In genomic region chr19:3946715-3947114, GRCm38 (mm10) we compare ENCODE assay signal across 9 mouse cellular contexts. TPM values are rescaled to one million over a fixed set of nuclear protein-coding genes. Genes with fewer than 3 reads are reported as not detected.
DNase-seq lines count a peak whose midpoint lies in the region; ATAC-seq and TF ChIP-seq lines count a peak whose summit lies in the region.
"Had no signal": no experiment of that assay in that cellular context is flagged by ENCODE, and none has a peak within 500 bp of the region (broad histone marks: within the 10 kb centered on the region; RNA-seq: fewer than 3 reads in every experiment).

No protein-coding gene starts in this region.

- 17% methylated on average over 2 of the region's 2 CpGs for WGBS in liver, embryonic 14.5 days (ENCODE audit: insufficient replicate concordance)
- 24% methylated on average over 2 of the region's 2 CpGs for WGBS in neural tube, embryonic 14.5 days
- 59% methylated on average over 2 of the region's 2 CpGs for WGBS in thymus, adult 2 months

- H3K27ac ChIP-seq in gastrocnemius, adult 2 months: no peak overlapping the region
- no peak overlapping the region for H3K27ac ChIP-seq in liver, embryonic 14.5 days
- H3K27ac ChIP-seq in neural tube, embryonic 14.5 days (ENCODE audit: low read depth, low read length): no peak overlapping the region
- H3K27ac ChIP-seq in thymus, adult 2 months (ENCODE audit: control insufficient read depth, insufficient read depth, low read length): no peak overlapping the region

- H3K36me3 ChIP-seq in G1E (replicated peaks): no peaks in the 10 kb centered on the region
- H3K36me3 ChIP-seq in liver, embryonic 14.5 days (replicated peaks; ENCODE audit: control insufficient read depth, insufficient read depth, low read depth): no peaks in the 10 kb centered on the region
- no peaks in the 10 kb centered on the region for H3K36me3 ChIP-seq in neural tube, embryonic 14.5 days (ENCODE audit: control insufficient read depth, insufficient read depth, low read length)
- H3K36me3 ChIP-seq in thymus, adult 2 months (ENCODE audit: control insufficient read depth, insufficient read depth, low read length): no peaks in the 10 kb centered on the region

- peak; percentile 74 for TF ChIP-seq CTCF in G1E (IDR thresholded peaks at IDR 0.05; ENCODE audit: low read depth, low read length)
- TF ChIP-seq CTCF in gastrocnemius, adult 2 months (IDR thresholded peaks at IDR 0.05): no peak; the same call in none of the 2 replicates
- peak; percentile 94 for TF ChIP-seq CTCF in liver, embryonic 14.5 days (IDR thresholded peaks at IDR 0.05; ENCODE audit: low read depth)
- TF ChIP-seq CTCF in thymus, adult 2 months (IDR thresholded peaks at IDR 0.05; ENCODE audit: borderline replicate concordance, control insufficient read depth, extremely low read depth, insufficient read depth, low read length, poor library complexity): peak; percentile 67; the same call in 1 of the 2 replicates

- TF ChIP-seq EP300 in liver, embryonic 14.5 days (IDR thresholded peaks at IDR 0.05; ENCODE audit: low read depth): no peak

- H3K4me3 ChIP-seq in G1E (ENCODE audit: low read depth, low read length): no peak overlapping the region
- H3K4me3 ChIP-seq in gastrocnemius, adult 2 months: no peak overlapping the region
- no peak overlapping the region for H3K4me3 ChIP-seq in liver, embryonic 14.5 days (ENCODE audit: insufficient read depth in 1 of 2, low read depth in 2 of 2, low read length in 2 of 2)
- H3K4me3 ChIP-seq in neural tube, embryonic 14.5 days (ENCODE audit: low read depth, low read length): no peak overlapping the region
- no peak overlapping the region for H3K4me3 ChIP-seq in thymus, adult 2 months (ENCODE audit: control insufficient read depth, insufficient read depth, low read length)

- H3K4me1 ChIP-seq in G1E (ENCODE audit: insufficient read depth, low read depth, low read length): peaks cover 11% of the 10 kb centered on the region
- H3K4me1 ChIP-seq in liver, embryonic 14.5 days (replicated peaks; ENCODE audit: control insufficient read depth in 2 of 2, insufficient read depth in 2 of 2, low read length in 1 of 2): peaks cover 0 to 13% of the 10 kb centered on the region in 2 experiments; a peak in 2 of 4 replicates
- no peaks in the 10 kb centered on the region for H3K4me1 ChIP-seq in neural tube, embryonic 14.5 days (ENCODE audit: control insufficient read depth, insufficient read depth, low read length)
- H3K4me1 ChIP-seq in thymus, adult 2 months (replicated peaks; ENCODE audit: control insufficient read depth, insufficient read depth, low read length): peaks cover 15% of the 10 kb centered on the region

- H3K9me3 ChIP-seq in G1E (replicated peaks): no peaks in the 10 kb centered on the region
- no peaks in the 10 kb centered on the region for H3K9me3 ChIP-seq in liver, embryonic 14.5 days (ENCODE audit: control insufficient read depth, low read length)
- H3K9me3 ChIP-seq in neural tube, embryonic 14.5 days (ENCODE audit: control insufficient read depth, low read length): no peaks in the 10 kb centered on the region

- ATAC-seq in G1E (ENCODE audit: extremely low read depth, insufficient number of reproducible peaks, low FRiP score, poor library complexity, severe bottlenecking): peak; percentile 40
- ATAC-seq in liver, embryonic 14.5 days (ENCODE audit: insufficient read depth): no peak
- peak; percentile 83; the same call in 1 of the 2 replicates for ATAC-seq in neural tube, embryonic 14.5 days (ENCODE audit: low read depth)

- H3K27me3 ChIP-seq in G1E (ENCODE audit: insufficient read depth, low read length): peaks cover 31% of the 10 kb centered on the region
- H3K27me3 ChIP-seq in liver, embryonic 14.5 days (ENCODE audit: control insufficient read depth, insufficient read depth, low read length): no peaks in the 10 kb centered on the region
- H3K27me3 ChIP-seq in neural tube, embryonic 14.5 days (ENCODE audit: control insufficient read depth, insufficient read depth, low read length): no peaks in the 10 kb centered on the region
- H3K27me3 ChIP-seq in thymus, adult 2 months (ENCODE audit: control insufficient read depth, insufficient read depth, low read length): no peaks in the 10 kb centered on the region

- no peak overlapping the region for H3K4me2 ChIP-seq in liver, embryonic 14.5 days (ENCODE audit: low read depth)
- H3K4me2 ChIP-seq in neural tube, embryonic 14.5 days (ENCODE audit: low read depth, low read length): no peak overlapping the region

- intact Hi-C loops in gastrocnemius, adult 2 months (cut with DNase I): loop anchor here (2.0 kb wide), 3 partner anchors 34 to 104 kb away; partner anchors contain the start of gene Ndufv1

- no peak overlapping the region for H3K9ac ChIP-seq in liver, embryonic 14.5 days (replicated peaks)
- no peak overlapping the region for H3K9ac ChIP-seq in neural tube, embryonic 14.5 days (replicated peaks; ENCODE audit: low read depth, low read length)

- no peak for TF ChIP-seq POLR2A in thymus, adult 2 months (IDR thresholded peaks at IDR 0.05; ENCODE audit: control insufficient read depth, extremely low read depth, insufficient read depth, low read length, poor library complexity)

- DNase-seq in A20 (ENCODE audit: low read depth, low spot score) (peak; percentile 69), G1E (ENCODE audit: low spot score) (peak; percentile 58)
- peak; percentile 69 to 82 for DNase-seq in cerebellum, postnatal 25 days
- DNase-seq in gastrocnemius, adult 2 months: peak; percentile 72
- peak; percentile 89 for DNase-seq in kidney, adult 9 months
- DNase-seq in liver, embryonic 14.5 days (ENCODE audit: low read depth in 3 of 3, low spot score in 3 of 3): no peak
- peak; percentile 76 for DNase-seq in thymus, adult 2 months

RNA-seq across cellular contexts. Expression of gene Unc93b1, which starts 11.7 kb away (rescaled TPM):
- total RNA-seq in G1E (2014; fragmentation: Nextera tagmentation): 0.53 TPM in 1 of 2 replicates, not detected in the other
- total RNA-seq in G1E (2017): 0.22 TPM in 1 of 2 replicates, not detected in the other
- 0.16 and 0.24 TPM in 2 replicates for polyA plus RNA-seq in G1E (2012)
- 1 to 10 TPM; 3.6 to 6.4 TPM for total RNA-seq in gastrocnemius, adult 2 months (2021)
- polyA plus RNA-seq in liver, embryonic 14.5 days (2012; rRNA removed): 19.8 and 22.8 TPM in 2 replicates
- polyA plus RNA-seq in liver, embryonic 14.5 days (2014; fragmentation: Nextera tagmentation; extraction: Ambion mirVana): 14.7 and 15.1 TPM in 2 replicates
- 4.6 and 8.9 TPM in 2 replicates for polyA plus RNA-seq in neural tube, embryonic 14.5 days (2014; fragmentation: Nextera tagmentation; extraction: Ambion mirVana)
- polyA plus RNA-seq in thymus, adult 2 months (2012; rRNA removed): 147 and 174 TPM in 2 replicates

RNA-seq across cellular contexts. Expression of gene Aldh3b3, which starts 11.7 kb away (rescaled TPM):
- total RNA-seq in G1E (2014; fragmentation: Nextera tagmentation) (not detected in 2 replicates), G1E (2017) (0.06 and 0.11 TPM in 2 replicates)
- not detected in 2 replicates for polyA plus RNA-seq in G1E (2012)
- total RNA-seq in gastrocnemius, adult 2 months (2021): not detected
- polyA plus RNA-seq in liver, embryonic 14.5 days (2012; rRNA removed): 0.02 and 0.04 TPM in 2 replicates
- polyA plus RNA-seq in liver, embryonic 14.5 days (2014; fragmentation: Nextera tagmentation; extraction: Ambion mirVana): not detected in 2 replicates
- not detected in 2 replicates for polyA plus RNA-seq in neural tube, embryonic 14.5 days (2014; fragmentation: Nextera tagmentation; extraction: Ambion mirVana)
- 0.33 and 0.97 TPM in 2 replicates for polyA plus RNA-seq in thymus, adult 2 months (2012; rRNA removed)
- total RNA-seq: gastrocnemius, adult 8-10 months had no signal

RNA-seq across cellular contexts. Expression of gene Aldh3b1, which starts 17.1 kb away (rescaled TPM):
- total RNA-seq in G1E (2014; fragmentation: Nextera tagmentation) (not detected in 2 replicates), G1E (2017) (0.12 TPM in 1 of 2 replicates, not detected in the other)
- not detected in 2 replicates for polyA plus RNA-seq in G1E (2012)
- under 1 TPM; 0.77 to 0.98 TPM for total RNA-seq in gastrocnemius, adult 2 months (2021)
- 3.3 and 3.6 TPM in 2 replicates for polyA plus RNA-seq in liver, embryonic 14.5 days (2012; rRNA removed)
- 4.9 and 5.3 TPM in 2 replicates for polyA plus RNA-seq in liver, embryonic 14.5 days (2014; fragmentation: Nextera tagmentation; extraction: Ambion mirVana)
- polyA plus RNA-seq in neural tube, embryonic 14.5 days (2014; fragmentation: Nextera tagmentation; extraction: Ambion mirVana): 2.1 and 3.1 TPM in 2 replicates
- 10.2 and 11.7 TPM in 2 replicates for polyA plus RNA-seq in thymus, adult 2 months (2012; rRNA removed)

RNA-seq across cellular contexts. Expression of gene Aldh3b2, which starts 25.4 kb away (rescaled TPM):
- total RNA-seq in G1E (2014; fragmentation: Nextera tagmentation): not detected in 2 replicates
- total RNA-seq in G1E (2017): 0.06 and 0.11 TPM in 2 replicates
- not detected in 2 replicates for polyA plus RNA-seq in G1E (2012)
- under 1 TPM; 0.11 to 0.15 TPM for total RNA-seq in gastrocnemius, adult 2 months (2021)
- polyA plus RNA-seq in liver, embryonic 14.5 days (2012; rRNA removed): 0.32 and 0.33 TPM in 2 replicates
- polyA plus RNA-seq in liver, embryonic 14.5 days (2014; fragmentation: Nextera tagmentation; extraction: Ambion mirVana): 0.48 and 0.56 TPM in 2 replicates
- 0.15 and 0.40 TPM in 2 replicates for polyA plus RNA-seq in neural tube, embryonic 14.5 days (2014; fragmentation: Nextera tagmentation; extraction: Ambion mirVana)
- polyA plus RNA-seq in thymus, adult 2 months (2012; rRNA removed): 7.0 and 7.2 TPM in 2 replicates

RNA-seq across cellular contexts. Expression of gene Ndufs8, which starts 34.1 kb away (rescaled TPM):
- total RNA-seq in G1E (2014; fragmentation: Nextera tagmentation) (200 and 270 TPM in 2 replicates), G1E (2017) (89.6 and 99.1 TPM in 2 replicates)
- 45.0 and 128 TPM in 2 replicates for polyA plus RNA-seq in G1E (2012)
- total RNA-seq in gastrocnemius, adult 2 months (2021): 100 to 1,000 TPM; 211 to 334 TPM
- polyA plus RNA-seq in liver, embryonic 14.5 days (2012; rRNA removed): 118 and 126 TPM in 2 replicates
- 209 and 219 TPM in 2 replicates for polyA plus RNA-seq in liver, embryonic 14.5 days (2014; fragmentation: Nextera tagmentation; extraction: Ambion mirVana)
- 316 and 358 TPM in 2 replicates for polyA plus RNA-seq in neural tube, embryonic 14.5 days (2014; fragmentation: Nextera tagmentation; extraction: Ambion mirVana)
- polyA plus RNA-seq in thymus, adult 2 months (2012; rRNA removed): 287 and 340 TPM in 2 replicates

Comparison
In these comparisons a context has a peak if more than half of its experiments do, and no peak if none do; other contexts are left out.
1. DNase-seq: peak in A20 (single experiment), G1E (single experiment), cerebellum, postnatal 25 days (2 of 2), gastrocnemius, adult 2 months (single experiment), kidney, adult 9 months (single experiment) and thymus, adult 2 months (single experiment); none in liver, embryonic 14.5 days (0 of 3).